ENCODE assay signal across 9 mouse cellular contexts in genomic region chr11:120354304-120355276, GRCm38 (mm10). TPM values are rescaled to one million over a fixed set of nuclear protein-coding genes. Genes with fewer than 3 reads are reported as not detected.
DNase-seq lines count a peak whose midpoint lies in the region; ATAC-seq lines count a peak whose summit lies in the region.
"Had no signal": no experiment of that assay in that cellular context is flagged by ENCODE, and none has a peak within 500 bp of the region (broad histone marks: within the 10 kb centered on the region; RNA-seq: fewer than 3 reads in every experiment).

No protein-coding gene starts in this region.

- 89% methylated on average over 17 of the region's 17 CpGs for WGBS in kidney, embryonic 14.5 days

- H3K36me3 ChIP-seq in kidney, embryonic 14.5 days (ENCODE audit: control insufficient read depth, insufficient read depth, low read length), result no peaks in the 10 kb centered on the region
- H3K36me3 ChIP-seq: hindbrain, embryonic 13.5 days had no signal

- H3K9ac ChIP-seq in kidney, embryonic 14.5 days (ENCODE audit: low read depth, low read length), result no peak overlapping the region
- H3K9ac ChIP-seq: hindbrain, embryonic 13.5 days had no signal

- H3K4me2 ChIP-seq in kidney, embryonic 14.5 days (replicated peaks; ENCODE audit: low read depth, low read length), result no peak overlapping the region

- no peak overlapping the region for H3K4me3 ChIP-seq in kidney, embryonic 14.5 days (ENCODE audit: low read length)
- H3K4me3 ChIP-seq: hindbrain, embryonic 13.5 days had no signal

- no peak for DNase-seq in kidney, adult 9 months
- peak; percentile 43 for DNase-seq in CD4-positive helper T cell, adult 2 months (ENCODE audit: low read depth, low spot score)
- DNase-seq in adrenal gland, adult 8-10 months, result peak; percentile 27
- DNase-seq in liver, result peak; percentile 66
- no peak for DNase-seq in left cerebral cortex, postnatal 10 days (ENCODE audit: extremely low spot score in 1 of 2, low spot score in 2 of 2)
- DNase-seq: embryo, embryonic 11 days had no signal

- peaks cover 44% of the 10 kb centered on the region for H3K4me1 ChIP-seq in kidney, embryonic 14.5 days (ENCODE audit: control insufficient read depth, insufficient read depth, low read length)

- H3K27me3 ChIP-seq in kidney, embryonic 14.5 days (ENCODE audit: control insufficient read depth, insufficient read depth, low read length), result no peaks in the 10 kb centered on the region
- H3K27me3 ChIP-seq: hindbrain, embryonic 13.5 days had no signal

- no peak for ATAC-seq in kidney, embryonic 14.5 days (ENCODE audit: low FRiP score, low TSS enrichment)
- ATAC-seq in monocyte, adult 5-6 weeks (replicated peaks; ENCODE audit: insufficient number of reproducible peaks, low FRiP score, low TSS enrichment, poor library complexity, severe bottlenecking), result no peak

- intact Hi-C loops in left cerebral cortex, postnatal 10 days (cut with DNase I), result no loop called here

- no peaks in the 10 kb centered on the region for H3K9me3 ChIP-seq in kidney, embryonic 14.5 days (ENCODE audit: control insufficient read depth, low read length)
- H3K9me3 ChIP-seq: hindbrain, embryonic 13.5 days had no signal

- H3K27ac ChIP-seq in kidney, embryonic 14.5 days (ENCODE audit: low read depth, low read length), result peak overlapping the region; percentile 1; the same call in 1 of the 2 replicates
- H3K27ac ChIP-seq: hindbrain, embryonic 13.5 days had no signal

RNA-seq across cellular contexts. Expression of gene Actg1, which starts 6.2 kb away (rescaled TPM):
- polyA plus RNA-seq in kidney, embryonic 14.5 days (2014; fragmentation: Nextera tagmentation; extraction: Ambion mirVana), result 2,303 and 2,603 TPM in 2 replicates
- 1,000 to 10,000 TPM; 1,100 to 1,474 (median 1,219) TPM for total RNA-seq in adrenal gland, adult 8-10 months (2022)
- total RNA-seq in monocyte, adult 5-6 weeks (2017), result 1,753 to 2,142 TPM (median 1,849 TPM) in 3 replicates
- 1,000 to 10,000 TPM; 2,375 to 2,523 TPM for total RNA-seq in left cerebral cortex, postnatal 10 days (2021)

RNA-seq across cellular contexts. Expression of gene Fscn2, which starts 6.7 kb away (rescaled TPM):
- 0.62 and 1.6 TPM in 2 replicates for polyA plus RNA-seq in kidney, embryonic 14.5 days (2014; fragmentation: Nextera tagmentation; extraction: Ambion mirVana)
- 1 to 10 TPM in 1 of 4 experiments, under 1 TPM in 2, not detected in 1; 0.16 to 1.2 (median 0.42) TPM for total RNA-seq in adrenal gland, adult 8-10 months (2022)
- total RNA-seq in monocyte, adult 5-6 weeks (2017), result 0.29 to 0.75 TPM in 2 of 3 replicates, not detected in the other
- total RNA-seq in left cerebral cortex, postnatal 10 days (2021), result not detected

RNA-seq across cellular contexts. Expression of gene Faap100, which starts 24.0 kb away (rescaled TPM):
- polyA plus RNA-seq in kidney, embryonic 14.5 days (2014; fragmentation: Nextera tagmentation; extraction: Ambion mirVana), result 32.1 and 40.3 TPM in 2 replicates
- 10 to 100 TPM; 18.4 to 39.6 (median 33.4) TPM for total RNA-seq in adrenal gland, adult 8-10 months (2022)
- 5.5 to 16.4 TPM (median 9.4 TPM) in 3 replicates for total RNA-seq in monocyte, adult 5-6 weeks (2017)
- total RNA-seq in left cerebral cortex, postnatal 10 days (2021), result 10 to 100 TPM; 59.2 to 64.4 TPM

Comparison
In these comparisons a context has a peak if more than half of its experiments do, and no peak if none do; other contexts are left out.
1. DNase-seq: peak in CD4-positive helper T cell, adult 2 months (single experiment), adrenal gland, adult 8-10 months (single experiment) and liver (single experiment); none in kidney, adult 9 months (single experiment) and left cerebral cortex, postnatal 10 days (0 of 2).